Mouse (Mus musculus) lung, postnatal 4 days (tissue): ENCODE data around the gene Hrc.

Experiments used
- DNase-seq, 2 experiments: peaks; one replicate each; pipeline ENCODE4 v3.0.0; 2021

Gene Hrc

DNA sequence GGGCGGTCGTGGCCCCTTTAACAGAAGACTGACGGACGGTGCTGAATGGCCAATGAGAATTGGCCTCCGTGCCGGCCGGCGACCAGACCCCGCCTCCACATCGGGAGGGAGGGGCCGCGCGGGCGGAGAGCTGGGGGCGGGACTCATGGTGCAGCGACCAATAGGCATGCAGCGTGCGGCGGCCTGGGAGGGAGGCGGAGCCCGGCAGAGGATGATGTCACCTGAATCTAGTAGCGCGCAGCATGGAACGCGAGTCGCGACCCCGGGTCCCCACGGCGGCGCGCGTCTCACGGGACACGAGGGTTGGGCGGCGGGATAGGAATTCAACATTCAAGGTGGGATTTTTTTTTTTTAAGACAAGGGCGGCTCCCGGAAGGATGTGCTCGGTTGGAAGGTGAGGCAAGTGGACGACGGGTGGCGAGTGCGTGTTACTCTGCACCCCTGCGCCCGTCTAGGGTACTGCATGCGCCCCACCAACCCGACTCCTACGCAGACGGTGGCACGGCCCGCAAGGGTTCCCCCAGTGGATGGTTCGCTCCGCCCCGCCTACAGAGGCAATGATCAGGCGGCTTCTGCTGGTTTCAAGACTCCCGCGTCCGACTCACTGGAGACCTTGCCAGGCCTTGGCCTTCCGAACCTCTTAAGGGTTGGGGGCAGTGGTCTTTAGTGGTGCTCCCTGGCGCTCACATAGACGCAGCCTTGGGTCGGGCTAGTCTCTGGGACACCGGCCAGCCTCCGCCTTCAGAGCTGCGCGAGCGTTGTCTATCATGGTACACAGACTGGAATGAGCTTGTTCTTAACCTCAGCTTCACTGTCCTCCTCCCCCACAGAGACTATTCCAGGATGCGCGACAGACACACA lies 32.2 kb downstream of the Hrc start:
- DNase-seq: peak; percentile 98

DNA sequence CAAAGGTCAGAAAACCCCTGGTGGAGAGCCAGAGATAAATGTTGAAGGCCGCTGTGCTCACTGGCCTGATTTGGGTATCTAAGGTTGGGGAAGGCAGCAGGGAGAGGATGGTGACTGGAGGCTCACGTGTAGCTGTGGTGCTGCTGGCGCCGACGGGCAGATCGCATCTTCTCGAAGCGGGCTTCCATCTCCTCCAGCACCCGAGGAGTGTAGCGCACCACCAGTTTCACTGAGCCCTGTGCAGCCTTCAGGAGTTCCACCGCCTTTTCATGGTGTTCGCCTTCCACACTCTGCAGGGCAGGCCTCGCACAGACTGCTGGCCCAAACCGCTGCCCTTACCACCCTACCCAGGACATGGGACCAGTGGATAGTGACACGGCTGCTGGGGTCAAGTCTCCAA lies 33.1 kb downstream of the Hrc start:
- DNase-seq: no peak

DNA sequence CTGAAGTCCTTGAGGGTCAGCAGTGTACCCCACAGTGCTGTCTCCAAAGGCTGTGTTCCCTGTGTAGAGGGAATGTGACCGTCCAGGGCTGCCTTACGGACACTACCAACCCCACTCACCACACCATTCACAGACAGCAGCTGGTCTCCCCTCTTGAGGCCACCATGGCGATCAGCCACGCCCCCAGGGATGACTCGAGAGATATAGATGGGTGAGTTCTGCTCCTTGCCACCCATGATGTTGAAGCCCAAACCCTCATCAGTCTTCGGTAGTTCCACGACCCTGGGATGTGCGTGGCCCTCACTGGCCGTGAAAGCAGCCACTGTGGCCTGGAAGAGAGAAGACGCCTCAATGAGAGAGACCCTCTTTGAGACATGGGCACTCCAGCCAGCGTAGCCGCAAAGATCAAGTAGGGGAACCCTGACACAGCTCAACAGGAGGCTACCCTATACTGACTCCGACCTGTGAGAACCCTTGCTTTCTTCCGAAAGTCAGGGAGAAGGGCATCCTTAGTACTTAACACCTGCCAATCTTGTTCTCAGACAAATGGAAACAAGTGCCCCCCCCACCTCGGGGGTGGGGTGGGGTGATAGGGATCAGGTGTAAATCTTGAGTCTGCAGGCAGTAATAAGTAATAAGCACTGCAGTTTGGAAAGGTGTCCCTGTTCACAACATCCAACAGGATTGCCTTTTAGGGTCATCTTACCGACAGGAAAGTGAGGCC lies 34.1 kb downstream of the Hrc start:
- no peak for DNase-seq

DNA sequence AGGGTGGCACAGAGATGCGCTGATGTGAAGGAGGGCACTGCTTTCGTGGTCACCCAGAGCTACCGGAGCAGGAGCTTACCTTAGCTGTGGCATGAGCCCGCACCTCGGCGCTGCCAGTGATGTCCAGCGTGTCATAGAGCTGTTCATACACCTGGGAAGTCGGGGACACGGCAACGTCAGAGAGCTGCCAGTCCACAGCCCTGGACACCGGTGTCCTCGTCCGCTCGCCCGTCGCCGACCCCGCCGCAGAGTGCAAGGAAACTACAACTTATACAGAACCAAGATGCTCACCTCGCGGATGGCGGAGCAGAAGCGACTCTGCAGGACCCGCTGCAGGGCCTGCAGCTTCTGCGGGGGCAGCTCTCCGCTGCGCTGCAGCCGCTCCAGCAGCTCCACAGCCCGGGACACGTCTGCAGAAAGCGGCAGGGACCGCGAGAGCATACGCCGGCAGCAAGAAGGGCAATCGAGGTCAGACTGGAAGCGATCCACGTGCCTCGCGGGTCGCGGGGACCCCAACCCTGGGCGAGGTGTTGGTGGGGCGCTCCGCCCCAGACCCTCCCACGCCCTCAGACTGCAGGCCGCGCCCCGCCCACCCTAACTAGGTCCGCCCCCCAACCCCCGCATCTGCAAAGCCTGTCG lies 34.9 kb downstream of the Hrc start:
- no peak for DNase-seq

DNA sequence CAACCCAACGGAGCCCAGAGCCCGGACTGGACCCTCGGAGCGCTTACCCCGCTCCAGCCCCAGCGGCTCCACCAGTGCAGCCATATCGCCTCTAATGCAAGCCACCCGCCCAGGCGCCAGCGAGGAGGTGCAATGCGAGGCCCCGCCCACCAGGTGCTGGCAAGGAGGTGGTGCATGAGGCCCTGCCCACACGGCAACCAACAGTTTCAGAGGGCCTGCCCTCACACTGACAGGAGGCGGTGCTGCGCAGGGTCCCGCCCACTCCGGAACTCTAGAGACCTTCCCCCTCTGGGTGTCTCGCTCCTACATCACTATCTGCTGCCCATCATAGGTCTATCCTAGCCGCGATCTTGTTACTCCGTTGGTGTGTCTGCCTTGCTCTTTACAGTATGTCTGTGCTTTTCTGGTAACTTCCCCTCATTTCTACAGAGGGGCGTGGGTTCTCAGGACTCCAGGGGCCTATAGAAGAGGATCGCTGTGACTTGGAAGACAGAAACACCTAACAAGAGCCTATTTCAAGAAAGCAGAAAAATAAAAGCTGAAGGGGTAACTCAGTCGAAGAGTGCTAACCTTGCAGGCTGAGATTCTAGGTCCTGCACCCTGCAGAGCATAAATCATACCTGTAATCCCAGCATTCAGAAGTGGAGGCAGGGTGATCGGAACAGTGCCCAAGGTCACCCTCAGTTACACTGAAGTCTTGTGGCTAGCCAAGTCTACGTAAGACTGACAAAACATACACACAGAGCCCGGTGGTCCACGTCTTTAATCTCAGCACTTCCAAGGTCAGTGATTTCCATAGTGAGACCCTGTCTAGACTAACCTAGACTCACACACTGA lies 35.6 kb downstream of the Hrc start, which contains the start of gene Lin7b:
Lin7b (minus strand) TSS at position 109 of the 837 bp plus-strand sequence.
- DNase-seq: peak; percentile 88 to 92

DNA sequence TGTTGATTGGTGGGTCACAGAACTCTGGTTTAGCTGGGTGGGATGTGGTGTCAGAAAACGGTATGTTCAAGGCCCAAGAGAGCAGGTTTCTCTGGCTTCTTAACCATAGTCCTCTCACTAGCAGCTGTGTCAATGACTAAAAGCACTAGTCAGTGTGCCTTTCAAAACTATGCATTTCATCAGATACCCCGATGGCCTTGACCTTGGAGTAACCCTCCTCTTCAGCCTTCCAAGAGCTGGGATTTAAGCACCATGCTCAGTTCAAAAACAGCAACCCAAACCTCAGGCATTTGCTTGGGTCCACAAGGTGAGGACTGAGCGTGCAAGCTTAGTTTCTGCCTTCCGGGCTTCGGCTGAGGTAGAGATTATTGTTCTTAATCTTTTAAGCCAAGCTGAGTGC lies 37.3 kb downstream of the Hrc start:
- no peak for DNase-seq

DNA sequence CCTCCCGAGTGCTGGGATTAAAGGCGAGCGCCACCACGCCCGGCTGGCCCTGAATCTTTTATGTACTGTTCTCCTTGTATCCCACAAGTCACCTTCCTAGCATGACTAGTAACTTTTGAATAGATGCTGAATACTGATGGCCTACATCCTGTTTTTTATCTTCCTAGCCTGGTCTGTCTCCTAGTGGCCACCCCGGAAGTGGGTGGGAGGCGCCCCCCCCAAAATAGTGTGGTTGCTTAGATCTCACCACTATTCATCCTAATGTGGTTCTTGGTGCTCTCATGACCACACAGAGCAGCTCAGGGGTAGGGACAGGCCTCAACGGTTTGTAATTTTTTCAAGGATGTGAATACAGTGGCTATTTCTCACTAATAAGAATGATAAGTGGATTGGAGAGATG lies 39.5 kb downstream of the Hrc start:
- DNase-seq: no peak

DNA sequence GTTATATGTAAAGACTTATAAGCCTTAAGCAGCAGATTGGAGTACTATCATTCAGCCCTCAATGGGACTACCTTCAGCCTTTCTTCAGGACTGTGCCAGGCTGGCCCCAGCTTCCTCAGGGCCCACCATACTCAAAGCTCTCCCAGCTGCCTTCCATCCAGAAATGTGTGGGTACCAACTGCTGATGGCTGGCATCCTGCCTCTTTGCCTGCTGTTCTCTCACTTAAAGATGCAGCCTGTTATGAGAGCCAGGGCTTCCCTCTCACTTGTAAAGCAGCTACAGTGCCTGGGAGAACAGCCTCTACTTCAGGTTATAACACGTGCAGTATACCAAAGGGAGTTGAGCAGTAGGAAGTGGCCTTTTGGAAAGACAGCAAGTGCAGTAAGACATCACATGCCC lies 41.0 kb downstream of the Hrc start:
- DNase-seq: no peak

DNA sequence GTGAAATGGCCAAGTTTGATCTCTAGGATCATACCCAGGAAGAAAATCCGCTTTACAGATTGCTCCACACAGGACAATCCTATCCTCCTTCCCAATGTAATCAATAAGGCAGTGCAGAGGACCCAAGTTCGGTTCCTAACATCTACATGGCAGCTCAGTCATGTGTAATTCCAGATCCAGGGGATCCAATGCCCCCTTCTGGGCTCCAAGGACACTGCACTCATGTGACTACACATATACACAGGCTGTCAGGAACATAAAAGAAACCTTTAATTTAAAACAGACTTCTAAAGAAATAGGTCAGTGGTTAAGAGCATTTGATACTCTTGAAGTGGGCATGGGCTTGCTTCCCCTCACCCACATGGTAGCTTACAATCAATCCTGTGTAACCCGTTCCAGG lies 51.0 kb downstream of the Hrc start:
- DNase-seq: peak in 1 of 2 experiments; percentile 1
